Mouse (Mus musculus) intestine, embryonic 16.5 days (tissue): Measurements from ENCODE around the gene A630023A22Rik. TPM values are rescaled to one million over a fixed set of nuclear protein-coding genes. Genes with fewer than 3 reads are reported as not detected.

Source experiments
- ATAC-seq: fragments of 200-750 bp; cut with Nextera tagmentation; 2 replicates; pipeline ENCODE4 v1.8.0; 2017; ENCODE audit warnings: moderate TSS enrichment, moderate library complexity
- H3K27ac ChIP-seq: fragments of 300-500 bp; sonication (generic); 2 replicates; pipeline ENCODE4 v1.5.1; 2014; ENCODE audit warnings: mild to moderate bottlenecking, low read length
- H3K27me3 ChIP-seq: fragments of 300-500 bp; sonication (generic); replicated peaks from 2 replicates; pipeline ENCODE4 v1.6.1; 2014; ENCODE audit warnings: low read length, control low read depth, mixed read lengths; ENCODE audit not compliant: control insufficient read depth, insufficient read depth
- H3K36me3 ChIP-seq: fragments of 300-500 bp; sonication (generic); 2 replicates; pipeline ENCODE4 v1.6.1; 2014; ENCODE audit warnings: low read length, control low read depth; ENCODE audit not compliant: control insufficient read depth, insufficient read depth
- H3K4me1 ChIP-seq: fragments of 300-500 bp; sonication (generic); 2 replicates; pipeline ENCODE4 v1.6.1; 2014; ENCODE audit warnings: low read length, control low read depth, mixed read lengths; ENCODE audit not compliant: control insufficient read depth, insufficient read depth
- H3K4me2 ChIP-seq: fragments of 300-500 bp; sonication (generic); 2 replicates; pipeline ENCODE4 v1.6.1; 2014; ENCODE audit warnings: low read depth, low read length, control low read depth
- H3K4me3 ChIP-seq: fragments of 300-500 bp; sonication (generic); 2 replicates; pipeline ENCODE4 v1.5.1; 2014; ENCODE audit warnings: mild to moderate bottlenecking, low read length
- H3K9ac ChIP-seq: fragments of 300-500 bp; sonication (generic); 2 replicates; pipeline ENCODE4 v1.6.1; 2014; ENCODE audit warnings: low read depth, low read length
- H3K9me3 ChIP-seq: fragments of 300-500 bp; sonication (generic); 2 replicates; pipeline ENCODE4 v1.6.1; 2016; ENCODE audit warnings: low read length, control low read depth; ENCODE audit not compliant: control insufficient read depth
- WGBS: fragments of 180-500 bp; shearing (Covaris S2); extraction: QIAGEN DNeasy Blood & Tissue Kit; methylation state at CpG from one replicate; pipeline ENCODE4 v1.1.7; 2014; 5-methylcytosine and 5-hydroxymethylcytosine counted together
- polyA plus RNA-seq: library from polyadenylated mRNA; unstranded; fragments of >200 nt; fragmentation: Nextera tagmentation; extraction: Ambion mirVana; gene quantifications from 2 replicates; pipeline ENCODE4 v1.2.1, GENCODE M21; 2015

Gene A630023A22Rik
- polyA plus RNA-seq, 1 experiment from 2014 or later: 0.98 TPM

DNA sequence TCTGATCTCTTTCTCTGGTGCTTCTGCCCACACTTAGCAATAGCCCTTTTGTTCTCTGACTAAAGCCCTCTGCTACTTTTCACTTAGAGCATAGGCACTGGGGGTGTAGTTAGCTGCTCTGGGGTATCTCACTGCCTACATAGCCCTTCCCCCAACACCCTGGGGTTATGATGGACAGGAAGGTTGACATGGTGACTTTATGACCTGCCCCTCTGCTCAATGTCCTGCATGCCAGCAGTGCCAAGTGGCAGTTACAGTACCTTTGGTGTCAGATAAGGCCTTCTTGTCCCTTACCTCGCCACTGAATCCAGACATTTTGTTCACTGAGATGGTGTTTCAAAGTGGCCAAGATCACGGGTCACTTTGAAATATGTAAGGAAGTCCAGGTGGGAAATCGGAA, 87.5 kb downstream of the A630023A22Rik start, which contains the start of gene Gm30083:
TSS of gene Gm30083 (minus strand) at position 120 of the 400 bp plus-strand sequence.
- Histone ChIP-seq H3K4me1 (no peaks in the 10 kb centered on the region), H3K27me3 (no peaks in the 10 kb centered on the region), H3K4me2 (no peak within 1 kb of the TSS), H3K36me3 (no peaks in the 10 kb centered on the region), H3K9ac (no peak within 1 kb of the TSS), H3K4me3 (no peak within 1 kb of the TSS), H3K27ac (no peak within 1 kb of the TSS), H3K9me3 (no peaks in the 10 kb centered on the region)
- 88% methylated on average over 3 of the region's 3 CpGs for WGBS
- ATAC-seq: no peak

DNA sequence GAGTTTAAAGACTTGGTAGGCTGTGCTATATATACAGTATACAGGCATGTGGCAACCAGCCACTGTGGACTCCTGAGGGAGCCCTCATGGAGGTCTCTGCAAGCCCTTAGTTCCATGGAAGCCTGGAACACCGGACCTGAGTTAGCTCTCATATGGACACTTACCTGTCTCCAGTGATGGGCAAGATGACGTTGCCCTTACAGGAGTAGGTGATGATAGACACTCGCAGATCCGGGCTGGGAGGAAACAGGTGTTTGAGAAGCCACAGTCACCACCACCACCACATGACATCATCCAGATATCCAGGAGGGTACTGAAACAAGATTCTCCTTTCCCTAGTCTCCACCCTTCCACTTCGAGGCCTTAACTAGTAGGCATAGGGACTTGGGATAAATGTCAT, 100.2 kb downstream of the A630023A22Rik start:
- no peaks in the 10 kb centered on the region for H3K27me3 ChIP-seq

DNA sequence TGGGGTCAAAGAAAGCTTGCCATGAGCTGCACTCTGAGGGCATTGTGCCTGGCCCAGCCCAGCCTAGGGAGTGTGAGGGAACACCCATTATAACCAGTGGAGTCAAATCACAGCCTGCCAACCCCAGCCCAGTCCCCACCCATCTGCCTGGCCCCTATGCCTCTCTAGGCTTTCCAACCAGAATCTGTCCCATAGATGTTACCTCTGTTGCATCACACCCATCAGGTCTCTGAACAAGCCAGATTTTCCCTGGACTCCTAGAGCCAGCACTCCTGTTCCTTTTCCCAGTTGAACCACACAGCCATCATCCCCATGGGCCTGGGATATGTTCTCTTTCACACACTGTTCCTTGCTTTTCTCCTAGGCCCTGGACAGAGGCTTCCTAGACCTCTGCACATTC, 101.1 kb downstream of the A630023A22Rik start:
- Histone ChIP-seq H3K4me2 (no peak overlapping the region), H3K27ac (no peak overlapping the region), H3K27me3 (no peaks in the 10 kb centered on the region), H3K36me3 (no peaks in the 10 kb centered on the region), H3K4me3 (no peak overlapping the region), H3K9ac (no peak overlapping the region), H3K9me3 (no peaks in the 10 kb centered on the region), H3K4me1 (no peaks in the 10 kb centered on the region)
- no peak for ATAC-seq

More for the DNA sequence above, 100.2 kb downstream of the A630023A22Rik start:
- Histone ChIP-seq H3K4me3 (no peak overlapping the region), H3K4me2 (no peak overlapping the region), H3K4me1 (no peaks in the 10 kb centered on the region), H3K9me3 (no peaks in the 10 kb centered on the region), H3K36me3 (no peaks in the 10 kb centered on the region), H3K9ac (no peak overlapping the region), H3K27ac (no peak overlapping the region)
- no peak for ATAC-seq
- 82% methylated on average over 5 of the region's 5 CpGs for WGBS

Other genes starting within 250 kb of the A630023A22Rik start
- 6.6 and 6.9 TPM in 2 replicates for gene Gdf10, start 179.2 kb downstream of the A630023A22Rik start, polyA plus RNA-seq
- 0.11 and 0.34 TPM in 2 replicates for gene Gdf2, start 161.7 kb downstream of the A630023A22Rik start, polyA plus RNA-seq
- not detected in 2 replicates for gene Rbp3, start 148.8 kb downstream of the A630023A22Rik start, polyA plus RNA-seq
- gene Zfp488, start 124.0 kb downstream of the A630023A22Rik start, polyA plus RNA-seq: 0.12 TPM in 2 replicates
- gene Gm30083, start 87.6 kb downstream of the A630023A22Rik start, polyA plus RNA-seq: not detected in 2 replicates
- gene Gm5460, start 86.0 kb downstream of the A630023A22Rik start, polyA plus RNA-seq: not detected in 2 replicates
- gene Antxrl, start 50.0 kb downstream of the A630023A22Rik start, polyA plus RNA-seq: not detected in 2 replicates
- 5.7 and 6.7 TPM in 2 replicates for gene Anxa8, start 16.8 kb downstream of the A630023A22Rik start, polyA plus RNA-seq
- 0.42 and 0.48 TPM in 2 replicates for gene Npy4r, start 49.7 kb upstream of the A630023A22Rik start, polyA plus RNA-seq
- gene Gprin2, start 98.9 kb upstream of the A630023A22Rik start, polyA plus RNA-seq: 0.26 and 0.27 TPM in 2 replicates
- 0.86 and 1.2 TPM in 2 replicates for gene Syt15, start 116.8 kb upstream of the A630023A22Rik start, polyA plus RNA-seq
- gene Shld2, start 207.7 kb upstream of the A630023A22Rik start, polyA plus RNA-seq: 5.8 and 7.1 TPM in 2 replicates
- 72.9 and 73.6 TPM in 2 replicates for gene Glud1, start 208.0 kb upstream of the A630023A22Rik start, polyA plus RNA-seq